Mouse (Mus musculus) erythroblast, embryonic 14.5 days (primary cell): Measurements from ENCODE around the gene Dhrs13. TPM values are rescaled to one million over a fixed set of nuclear protein-coding genes. Genes with fewer than 3 reads are reported as not detected.

Source experiments
- H3K27me3 ChIP-seq: 2 replicates; pipeline ENCODE4 v1.6.1; 2012; ENCODE audit warnings: inconsistent platforms; ENCODE audit not compliant: control insufficient read depth
- H3K36me3 ChIP-seq: 2 replicates; pipeline ENCODE4 v1.6.1; 2012; ENCODE audit warnings: mild to moderate bottlenecking, inconsistent platforms; ENCODE audit not compliant: control insufficient read depth
- H3K4me1 ChIP-seq: 2 replicates; pipeline ENCODE4 v1.6.1; 2012; ENCODE audit warnings: inconsistent platforms; ENCODE audit not compliant: control insufficient read depth
- H3K4me3 ChIP-seq: replicated peaks from 2 replicates; pipeline ENCODE3; 2012; ENCODE audit warnings: moderate library complexity, mild to moderate bottlenecking, inconsistent platforms
- H3K9me3 ChIP-seq: 2 replicates; pipeline ENCODE4 v1.6.1; 2012; ENCODE audit warnings: low read length, inconsistent platforms, mixed read lengths; ENCODE audit not compliant: control insufficient read depth
- GATA1 ChIP-seq: IDR thresholded peaks from 2 replicates; pipeline ENCODE4 v1.6.1; 2012; ENCODE audit warnings: low read length, inconsistent platforms, mixed read lengths
- TAL1 ChIP-seq: IDR thresholded peaks from 3 replicates; pipeline ENCODE4 v1.6.1; 2012; ENCODE audit warnings: low read length, inconsistent platforms, mixed read lengths
- polyA plus RNA-seq: library from polyadenylated mRNA; stranded (reverse); fragments of >175 nt; gene quantifications from 2 replicates; pipeline ENCODE4 v1.2.3, GENCODE M21; 2012

Dhrs13 gene
- polyA plus RNA-seq, 1 experiment, result 4.7 TPM

DNA sequence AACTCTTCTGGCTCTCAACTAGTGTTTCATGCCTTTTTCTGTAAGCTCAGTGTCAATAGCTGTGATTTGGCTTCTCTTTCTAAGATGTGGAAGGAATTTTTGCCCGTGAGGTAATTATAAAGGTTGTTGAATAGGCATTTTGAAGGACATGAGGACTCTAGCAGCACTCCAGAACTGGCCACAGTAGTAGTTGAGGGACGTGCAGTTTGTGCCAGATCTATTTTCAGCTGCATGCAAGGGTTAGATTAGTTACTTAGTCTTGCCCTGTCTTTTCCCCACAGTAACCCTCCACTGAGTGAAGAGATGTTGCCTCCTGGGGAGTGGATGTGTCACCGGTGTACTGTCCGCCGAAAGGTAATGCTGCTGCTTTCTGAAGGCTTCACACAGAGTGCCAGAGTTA, 25.6 kb upstream of the Dhrs13 start:
- peaks cover 21% of the 10 kb centered on the region for H3K4me1 ChIP-seq
- TF ChIP-seq TAL1 (no peak), GATA1 (no peak)
- no peak overlapping the region for H3K4me3 ChIP-seq
- peaks cover 2% of the 10 kb centered on the region for H3K9me3 ChIP-seq
- no peaks in the 10 kb centered on the region for H3K27me3 ChIP-seq
- peaks cover 94% of the 10 kb centered on the region for H3K36me3 ChIP-seq

DNA sequence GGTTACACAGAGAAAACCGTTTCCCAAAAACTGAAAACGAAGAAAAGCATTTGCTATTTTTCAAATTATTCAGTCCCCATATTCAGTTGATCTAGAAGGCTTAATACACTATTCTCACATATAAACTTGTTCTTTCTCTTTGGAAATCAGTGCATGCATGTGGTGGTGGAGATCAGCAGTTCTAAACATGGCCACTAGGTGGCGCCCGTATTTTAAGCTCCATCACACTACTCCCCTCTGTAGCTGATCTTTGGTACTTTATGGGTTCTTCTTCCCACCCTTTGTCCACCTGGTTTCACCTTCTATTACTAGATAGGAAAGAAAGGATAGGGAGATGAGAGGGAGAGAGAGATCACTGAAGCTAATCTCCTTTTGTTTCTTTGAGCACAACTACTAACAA, 12.4 kb upstream of the Dhrs13 start:
- H3K27me3 ChIP-seq, result no peaks in the 10 kb centered on the region
- H3K4me1 ChIP-seq, result peaks cover 3% of the 10 kb centered on the region
- peaks cover 99% of the 10 kb centered on the region for H3K36me3 ChIP-seq
- H3K9me3 ChIP-seq, result no peaks in the 10 kb centered on the region
- no peak overlapping the region for H3K4me3 ChIP-seq
- TF ChIP-seq GATA1, result no peak
- no peak for TF ChIP-seq TAL1

DNA sequence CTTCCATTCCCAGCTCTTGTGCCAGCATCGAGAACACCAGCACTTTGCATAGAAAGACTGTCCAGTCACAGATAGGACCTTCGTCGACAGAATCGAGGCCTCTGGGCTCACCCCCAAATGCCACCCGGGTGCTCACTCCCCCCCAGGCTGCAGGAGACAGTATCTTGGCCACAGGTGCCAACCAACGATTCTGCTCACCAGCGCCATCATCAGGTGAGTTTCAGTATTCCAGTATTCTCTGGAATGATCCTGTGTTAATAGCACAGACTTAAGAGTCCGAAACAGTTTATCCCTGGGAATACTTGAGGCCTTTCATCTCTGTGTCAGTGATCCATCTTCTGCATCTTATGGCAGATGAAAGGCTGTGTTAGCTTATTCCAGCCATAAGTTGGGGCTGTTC, 8.5 kb upstream of the Dhrs13 start:
- Histone ChIP-seq H3K36me3 (peaks cover 98% of the 10 kb centered on the region), H3K9me3 (no peaks in the 10 kb centered on the region), H3K27me3 (no peaks in the 10 kb centered on the region), H3K4me1 (peaks cover 3% of the 10 kb centered on the region), H3K4me3 (no peak overlapping the region)
- TF ChIP-seq TAL1 (no peak), GATA1 (no peak)

DNA sequence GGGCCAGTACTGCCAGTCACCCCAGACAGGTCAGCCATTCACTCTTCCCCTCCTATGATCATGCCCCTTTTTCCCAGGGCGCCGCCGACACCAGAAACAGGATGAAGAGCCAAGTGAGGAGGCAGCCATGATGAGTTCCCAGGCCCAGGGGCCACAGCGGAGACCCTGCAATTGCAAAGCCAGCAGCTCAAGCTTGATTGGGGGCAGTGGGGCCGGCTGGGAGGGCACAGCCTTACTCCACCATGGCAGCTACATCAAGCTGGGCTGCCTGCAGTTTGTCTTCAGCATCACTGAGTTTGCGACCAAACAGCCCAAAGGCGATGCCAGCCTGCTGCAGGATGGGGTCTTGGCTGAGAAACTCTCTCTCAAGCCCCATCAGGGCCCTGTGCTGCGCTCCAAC, 2.8 kb upstream of the Dhrs13 start:
- TF ChIP-seq TAL1 (no peak), GATA1 (no peak)
- peaks cover 86% of the 10 kb centered on the region for H3K36me3 ChIP-seq
- H3K9me3 ChIP-seq, result no peaks in the 10 kb centered on the region
- no peaks in the 10 kb centered on the region for H3K27me3 ChIP-seq
- H3K4me1 ChIP-seq, result peaks cover 43% of the 10 kb centered on the region
- H3K4me3 ChIP-seq, result no peak overlapping the region

DNA sequence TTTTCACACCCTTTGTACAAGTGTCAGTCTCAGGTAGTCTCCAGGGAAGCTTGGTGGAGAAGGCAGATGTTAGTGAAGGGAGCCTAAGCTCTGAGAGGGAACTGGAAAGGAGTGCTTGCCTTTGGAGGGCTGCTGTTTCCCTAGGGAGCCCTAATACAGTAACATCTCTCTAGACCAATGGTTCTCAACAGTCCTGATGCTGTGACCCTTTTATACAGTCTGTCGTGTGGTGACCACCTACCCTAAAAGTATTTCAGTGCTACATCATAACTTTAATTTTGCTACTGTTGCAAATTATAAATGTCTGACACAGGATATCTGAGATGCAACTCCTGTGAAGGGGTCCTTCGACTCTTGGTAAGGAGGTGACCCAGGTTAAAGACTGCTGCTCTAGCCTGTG, 1.5 kb upstream of the Dhrs13 start:
- H3K4me1 ChIP-seq, result peaks cover 55% of the 10 kb centered on the region
- H3K4me3 ChIP-seq, result peak overlapping the region; percentile 88
- TF ChIP-seq TAL1 (no peak), GATA1 (no peak)
- no peaks in the 10 kb centered on the region for H3K9me3 ChIP-seq
- H3K27me3 ChIP-seq, result no peaks in the 10 kb centered on the region
- H3K36me3 ChIP-seq, result peaks cover 87% of the 10 kb centered on the region

DNA sequence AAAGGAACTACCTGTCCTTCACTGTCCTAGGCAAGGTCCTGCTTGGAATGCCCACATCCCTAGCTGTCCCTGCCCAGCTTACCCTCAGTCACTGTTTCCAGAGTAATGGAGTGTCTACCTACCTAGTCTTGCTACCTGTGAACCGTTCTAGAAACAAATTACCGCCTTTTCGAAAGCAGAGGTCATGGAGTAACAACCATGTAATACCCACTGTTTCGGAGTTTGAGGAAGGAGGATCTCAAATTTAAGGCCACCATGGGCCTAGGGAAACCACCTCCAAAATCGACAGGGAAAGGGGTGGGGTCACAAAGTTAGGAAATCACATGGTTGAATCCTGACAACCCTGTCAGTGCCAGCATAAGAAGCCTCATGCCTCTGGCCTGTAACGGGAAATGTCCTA, 691 bp upstream of the Dhrs13 start:
- TF ChIP-seq TAL1, result no peak
- no peak for TF ChIP-seq GATA1
- peaks cover 87% of the 10 kb centered on the region for H3K36me3 ChIP-seq
- no peaks in the 10 kb centered on the region for H3K9me3 ChIP-seq
- peak overlapping the region; percentile 88 for H3K4me3 ChIP-seq
- no peaks in the 10 kb centered on the region for H3K27me3 ChIP-seq
- H3K4me1 ChIP-seq, result peaks cover 61% of the 10 kb centered on the region

DNA sequence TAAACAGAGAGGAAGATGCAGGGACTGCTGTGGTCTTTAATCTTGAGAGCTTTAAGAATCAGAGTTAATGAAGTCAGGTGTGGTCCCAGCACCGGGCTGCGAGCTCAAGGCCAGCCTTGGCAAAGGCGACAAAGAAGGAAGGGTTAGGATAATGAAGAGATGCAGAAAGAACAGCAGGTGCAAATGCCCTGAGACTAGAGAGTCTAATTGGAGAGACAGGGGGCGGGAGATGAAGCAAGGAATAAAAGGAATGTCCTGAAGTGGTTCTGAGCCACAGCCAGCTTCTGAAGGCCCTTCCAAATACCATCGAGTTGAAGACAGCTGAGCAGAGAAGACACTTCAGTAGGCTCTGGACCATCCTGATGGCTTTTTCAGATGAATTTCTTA, 722 bp downstream of the Dhrs13 start:
- Histone ChIP-seq H3K9me3 (no peaks in the 10 kb centered on the region), H3K4me3 (peak overlapping the region; percentile 88), H3K4me1 (peaks cover 75% of the 10 kb centered on the region), H3K36me3 (peaks cover 87% of the 10 kb centered on the region), H3K27me3 (no peaks in the 10 kb centered on the region)
- TF ChIP-seq GATA1 (no peak), TAL1 (no peak)

DNA sequence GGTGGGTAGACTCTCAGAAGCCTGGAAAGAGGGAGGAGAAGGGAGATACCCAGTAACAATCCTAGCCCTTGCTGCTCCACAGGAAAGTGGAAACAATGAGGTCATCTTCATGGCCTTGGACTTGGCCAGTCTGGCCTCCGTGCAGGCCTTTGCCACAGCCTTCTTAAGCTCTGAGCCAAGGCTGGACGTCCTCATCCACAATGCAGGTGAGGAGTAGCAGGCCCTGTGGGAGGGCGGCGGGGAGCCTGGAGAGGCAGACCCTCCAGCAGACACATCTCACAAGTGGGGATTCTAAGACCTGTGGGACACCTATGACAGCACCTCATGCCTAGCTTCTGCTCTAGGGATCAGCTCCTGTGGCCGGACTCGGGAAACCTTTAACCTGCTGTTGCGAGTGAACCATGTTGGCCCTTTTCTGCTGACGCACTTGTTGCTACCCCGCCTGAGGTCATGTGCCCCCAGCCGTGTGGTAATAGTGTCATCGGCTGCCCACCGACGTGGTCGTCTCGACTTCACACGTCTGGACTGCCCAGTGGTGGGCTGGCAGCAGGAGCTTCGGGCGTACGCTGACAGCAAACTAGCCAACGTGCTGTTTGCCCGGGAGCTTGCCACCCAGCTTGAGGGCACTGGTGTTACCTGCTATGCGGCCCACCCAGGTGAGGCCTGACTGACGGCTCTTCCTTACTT, 2.0 kb downstream of the Dhrs13 start:
- TF ChIP-seq GATA1 (no peak), TAL1 (no peak)
- peak overlapping the region; percentile 88 for H3K4me3 ChIP-seq
- no peaks in the 10 kb centered on the region for H3K27me3 ChIP-seq
- peaks cover 87% of the 10 kb centered on the region for H3K36me3 ChIP-seq
- H3K9me3 ChIP-seq, result no peaks in the 10 kb centered on the region
- H3K4me1 ChIP-seq, result peaks cover 87% of the 10 kb centered on the region

DNA sequence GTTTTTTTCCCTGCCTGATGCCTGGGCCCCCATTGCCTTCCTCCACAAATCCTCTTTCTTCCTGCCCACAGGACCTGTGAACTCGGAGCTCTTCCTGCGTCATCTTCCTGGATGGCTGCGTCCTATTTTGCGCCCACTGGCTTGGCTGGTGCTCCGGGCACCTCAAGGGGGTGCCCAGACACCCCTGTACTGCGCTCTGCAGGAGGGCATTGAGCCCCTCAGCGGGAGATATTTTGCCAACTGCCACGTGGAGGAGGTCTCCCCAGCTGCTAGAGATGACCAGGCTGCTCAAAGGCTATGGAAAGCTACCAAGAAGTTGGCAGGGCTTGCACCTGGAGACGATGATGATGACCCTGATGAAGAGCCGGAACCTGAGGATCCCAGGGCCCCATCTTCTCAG, 4.7 kb downstream of the Dhrs13 start:
- H3K9me3 ChIP-seq, result no peaks in the 10 kb centered on the region
- no peak for TF ChIP-seq GATA1
- TF ChIP-seq TAL1, result no peak
- peaks cover 90% of the 10 kb centered on the region for H3K36me3 ChIP-seq
- no peaks in the 10 kb centered on the region for H3K27me3 ChIP-seq
- peak overlapping the region; percentile 84 for H3K4me3 ChIP-seq
- H3K4me1 ChIP-seq, result peaks cover 84% of the 10 kb centered on the region
